Mouse (Mus musculus) cerebellum, adult 11 months (tissue): ENCODE results near the gene Teddm2.
A peak's percentile ranks its signal among the peaks of the same experiment; 100 is the strongest.

Experiments used
- DNase-seq: peaks from one replicate; pipeline ENCODE4 v3.0.0; 2022

Teddm2 gene

DNA sequence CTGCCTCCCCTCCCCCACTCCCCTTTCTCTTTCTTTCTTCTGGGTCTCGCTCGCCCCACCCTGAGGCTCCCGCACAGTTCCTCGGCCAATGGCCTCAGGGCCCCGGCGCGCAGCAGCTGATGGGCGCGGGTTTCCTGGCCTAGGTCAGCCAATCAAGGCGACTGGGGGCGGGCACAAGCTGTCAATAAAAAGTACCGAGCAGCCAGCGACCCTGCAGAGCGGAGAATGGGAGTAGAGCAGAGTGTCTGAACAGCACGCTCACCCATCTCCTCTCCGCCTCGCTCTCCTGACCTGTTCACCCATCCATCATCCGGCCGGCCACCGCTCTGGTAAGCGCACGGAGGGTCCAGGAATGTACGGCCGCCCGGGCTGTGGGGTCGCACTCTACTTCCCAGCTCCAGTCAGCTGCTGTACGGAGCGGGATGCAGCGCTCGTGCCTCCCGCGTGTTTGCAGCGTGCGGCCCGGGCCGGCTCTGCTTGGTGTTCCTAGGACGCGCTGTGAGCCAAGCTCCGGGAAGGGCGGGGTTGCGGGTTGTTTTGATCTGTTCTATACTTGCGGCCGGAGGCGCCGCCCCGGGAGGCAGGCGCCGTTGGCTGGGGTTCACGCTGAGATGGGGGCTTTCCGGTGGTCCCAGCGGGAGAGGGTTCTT lies at the start of gene Teddm2, which contains the start of gene Glul:
TSS of gene Teddm2 (minus strand) at position 498 of the 650 bp plus-strand sequence.
TSS of gene Glul (plus strand) at position 214 of the 650 bp plus-strand sequence.
- peak; percentile 93 for DNase-seq

DNA sequence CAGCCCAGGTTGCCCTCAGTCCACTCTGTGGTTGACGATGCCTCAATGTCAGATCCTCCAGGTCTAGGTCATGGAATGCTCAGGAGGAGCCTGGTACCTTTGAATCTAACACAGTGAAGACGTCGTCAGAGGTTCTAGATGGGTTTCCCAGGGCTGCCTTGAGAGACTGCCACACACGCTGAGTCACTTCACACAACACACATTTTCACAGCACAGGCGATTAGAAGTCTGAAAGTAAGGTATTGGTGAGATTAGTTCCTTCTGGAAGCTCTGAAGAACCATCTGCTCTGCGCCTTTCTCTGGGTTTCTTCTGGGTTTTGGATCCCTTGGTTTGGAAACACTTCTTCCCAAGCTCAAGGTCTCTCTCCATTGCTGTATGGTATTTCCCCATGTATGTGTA lies 47.8 kb upstream of the Teddm2 start:
- no peak for DNase-seq

DNA sequence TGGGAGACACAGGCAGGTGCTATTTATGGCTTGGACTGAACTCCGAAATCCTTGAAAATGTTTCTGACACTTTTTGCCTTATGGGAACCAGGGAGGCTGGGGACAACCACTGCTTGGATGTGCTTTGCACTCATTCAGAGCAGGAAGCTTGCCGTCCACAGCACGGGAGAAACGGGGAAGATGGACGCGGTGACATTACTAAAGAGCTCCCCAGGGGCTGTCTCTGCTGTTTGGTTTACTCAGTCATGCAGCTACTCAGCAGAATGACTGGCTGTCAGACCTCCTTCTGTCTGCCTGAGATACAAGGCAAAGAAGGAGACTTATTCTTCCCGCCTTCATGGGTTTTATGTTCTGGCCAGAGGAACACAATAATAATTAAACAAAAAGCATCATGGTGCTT lies 46.9 kb upstream of the Teddm2 start:
- DNase-seq = no peak

DNA sequence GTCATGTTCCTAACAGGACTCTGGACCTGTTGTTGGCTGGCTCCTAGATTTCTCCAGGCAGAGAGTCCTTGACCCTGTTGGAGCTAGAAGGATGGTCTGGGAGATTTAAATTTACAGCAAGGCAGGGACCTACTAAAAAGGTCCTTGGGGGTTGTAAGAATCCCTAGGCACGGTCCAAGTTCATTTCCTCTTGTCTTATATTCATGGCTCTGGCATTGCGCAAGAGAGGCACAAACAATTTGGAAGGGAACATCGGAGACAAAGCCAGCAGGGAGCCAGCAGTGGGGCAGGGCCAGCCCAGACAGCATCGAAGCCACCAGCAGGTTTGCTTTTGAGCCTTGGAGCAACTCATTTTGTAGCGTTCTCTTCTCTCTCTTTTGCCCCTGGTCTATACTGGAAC lies 45.2 kb upstream of the Teddm2 start:
- DNase-seq = no peak

DNA sequence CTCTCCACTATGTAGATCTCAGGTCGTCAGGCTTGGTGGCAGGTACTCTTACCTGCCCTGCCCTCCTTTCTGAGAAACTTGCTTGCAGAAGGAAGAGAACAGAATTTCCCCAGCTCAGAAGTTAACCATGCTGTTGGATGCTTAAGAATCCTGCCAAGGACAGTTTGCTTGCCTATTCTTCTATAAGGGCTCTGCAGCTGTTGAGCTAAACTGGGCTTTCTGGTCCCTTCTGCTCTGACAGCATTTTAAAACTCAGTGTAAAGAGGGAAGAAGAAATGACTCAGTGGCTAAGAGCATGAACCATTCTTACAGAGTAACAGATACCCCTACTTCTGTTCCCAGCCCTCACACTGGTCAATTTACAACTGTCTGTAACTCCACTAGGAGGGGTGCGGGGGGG lies 41.0 kb upstream of the Teddm2 start:
- no peak for DNase-seq

DNA sequence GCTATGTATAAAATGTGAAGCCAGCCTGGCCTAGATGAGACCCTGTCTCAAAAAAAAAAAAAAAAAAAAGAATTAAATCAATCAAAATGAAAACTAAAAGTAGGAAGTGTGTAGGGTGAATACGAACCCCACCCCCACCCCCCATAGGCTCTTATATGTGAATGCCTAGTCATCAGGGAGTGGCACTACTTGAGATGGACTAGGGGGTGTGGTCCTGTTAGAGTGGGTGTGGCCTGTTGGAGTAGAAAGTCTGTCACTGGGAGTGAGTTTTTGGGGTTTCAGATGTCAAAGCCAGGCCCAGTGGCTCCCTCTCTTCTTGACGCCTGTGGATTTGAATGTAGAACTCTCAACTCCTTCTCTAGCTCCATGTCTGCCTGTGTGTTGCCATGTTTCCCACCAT lies 37.0 kb upstream of the Teddm2 start:
- no peak for DNase-seq

DNA sequence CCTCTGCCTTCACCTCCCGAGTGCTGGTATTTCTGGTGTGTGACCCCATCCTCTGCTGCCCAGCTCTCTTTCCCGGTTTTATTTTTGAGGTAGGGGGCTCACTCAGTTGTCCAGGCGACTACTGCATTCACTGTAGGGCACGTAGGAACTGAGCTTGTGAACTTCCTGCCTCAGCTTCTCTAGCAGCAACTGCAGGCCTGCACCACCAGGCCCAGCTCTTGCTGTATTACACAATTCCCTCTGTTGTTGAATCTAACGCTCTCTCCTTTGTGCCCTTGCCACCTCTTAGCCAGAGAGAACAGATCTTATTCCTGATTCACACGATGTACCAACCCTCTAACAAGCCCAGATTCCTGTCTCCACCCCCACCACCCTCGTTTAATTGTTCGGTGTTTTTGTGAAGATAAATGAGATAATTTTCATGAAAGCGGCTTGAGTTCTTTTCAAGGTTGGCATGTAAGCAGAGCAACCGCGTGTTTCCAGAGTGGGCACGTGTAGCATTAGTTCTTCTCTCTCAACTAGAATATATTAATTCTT lies 35.9 kb upstream of the Teddm2 start:
- DNase-seq = no peak

DNA sequence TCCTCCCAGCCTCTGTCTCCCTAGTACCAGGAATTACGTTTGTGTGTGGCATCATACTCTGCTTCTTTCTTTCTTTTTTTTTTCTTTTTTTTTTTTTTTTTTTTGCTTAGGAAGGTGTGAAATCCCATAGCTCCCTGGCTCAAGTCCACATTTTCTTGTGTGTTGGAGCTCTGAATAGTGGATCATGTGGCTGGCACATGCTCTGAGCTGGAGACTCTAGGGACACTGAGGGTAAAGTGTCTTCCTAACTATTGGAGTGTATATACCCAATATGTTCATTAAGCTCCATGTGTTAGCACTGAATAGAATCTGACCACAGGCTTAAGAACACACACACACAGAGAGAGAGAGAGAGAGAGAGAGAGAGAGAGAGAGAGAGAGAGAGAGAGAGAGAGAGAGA lies 33.7 kb upstream of the Teddm2 start:
- no peak for DNase-seq

DNA sequence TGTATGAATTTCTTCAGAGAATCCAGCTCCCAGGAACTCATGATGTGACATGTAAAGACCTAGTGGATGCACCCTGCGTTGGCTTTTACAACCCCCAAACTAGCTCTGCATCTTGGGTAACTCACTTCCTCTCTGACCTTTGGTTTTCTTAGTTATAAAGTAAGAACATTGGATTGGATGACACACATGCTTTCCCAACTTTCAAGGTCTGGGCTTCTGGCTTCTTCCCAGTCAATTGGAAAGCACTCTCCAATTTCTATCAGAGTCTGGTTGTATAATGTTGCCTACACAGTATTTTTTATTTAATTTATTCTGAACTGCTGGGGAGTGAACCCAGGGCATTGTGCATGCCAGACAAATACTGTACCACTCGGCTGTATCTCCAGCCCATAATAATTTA lies 30.4 kb upstream of the Teddm2 start:
- DNase-seq = no peak

DNA sequence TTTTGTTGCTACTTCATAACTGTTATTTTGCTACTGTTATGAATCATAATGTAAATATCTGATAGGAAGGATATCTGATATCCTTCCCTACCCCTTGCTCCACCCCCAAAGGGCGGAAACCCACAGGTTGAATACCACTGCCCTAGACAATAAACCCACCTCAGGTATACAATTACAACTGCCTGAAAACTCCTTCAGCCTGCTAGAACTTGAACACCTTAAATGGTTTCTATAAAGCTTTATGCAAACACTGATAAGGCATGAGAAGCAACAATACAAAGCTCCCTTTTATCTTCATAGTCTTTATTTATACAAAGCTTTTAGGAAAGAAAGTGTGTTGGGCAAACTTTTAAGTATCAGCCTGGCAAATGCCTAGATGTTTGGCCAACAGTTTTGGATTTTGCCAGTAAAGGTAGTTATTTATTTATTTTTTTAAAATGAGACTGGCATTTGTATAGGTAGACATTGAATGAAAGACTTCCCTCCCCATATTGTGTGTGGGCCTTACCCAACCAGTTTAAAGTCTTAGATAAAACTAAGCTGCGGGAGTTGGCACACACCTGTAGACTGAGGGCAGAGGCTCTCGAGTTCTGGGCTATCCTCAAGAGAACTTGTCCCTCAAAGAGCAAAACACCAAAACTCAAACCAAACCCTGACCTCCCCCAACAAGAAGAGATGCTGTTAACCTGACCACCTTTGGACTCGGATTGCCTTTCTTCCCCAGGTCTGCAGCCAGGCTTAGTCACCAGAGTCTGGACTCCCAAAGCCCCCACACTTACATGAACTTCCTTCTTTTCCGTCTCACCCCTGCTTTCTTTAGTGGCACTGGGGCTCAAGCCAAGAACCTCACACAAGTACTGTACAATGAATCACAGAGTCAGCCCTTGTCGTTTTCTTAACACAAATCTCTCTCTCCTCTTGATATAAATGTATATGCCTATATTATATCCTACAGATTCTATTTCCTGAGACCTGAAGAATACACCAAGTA lies 24.7 kb upstream of the Teddm2 start:
- DNase-seq = no peak

DNA sequence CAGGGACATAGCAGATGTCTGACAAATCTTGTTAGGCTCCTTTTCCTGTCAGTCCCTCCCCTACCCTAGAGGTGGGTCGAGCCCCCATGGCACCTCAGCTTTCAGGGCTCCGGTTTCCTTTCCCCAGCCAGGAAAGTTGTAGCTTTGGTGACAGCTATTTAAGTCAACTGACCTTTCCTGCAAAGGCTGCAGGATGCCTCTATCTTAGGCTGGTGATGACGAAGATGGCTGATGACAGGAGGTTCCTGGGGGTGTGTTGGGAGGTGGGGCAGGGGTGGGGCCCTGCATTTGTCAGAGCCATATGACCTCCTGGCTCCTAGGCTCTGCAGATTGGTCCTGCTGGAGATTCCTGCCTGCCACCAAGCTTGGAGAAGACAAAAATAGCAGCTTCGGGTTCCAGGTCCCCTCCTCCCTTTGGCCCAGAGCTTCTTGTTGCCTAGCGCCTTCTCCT lies 22.6 kb upstream of the Teddm2 start:
- DNase-seq = no peak

DNA sequence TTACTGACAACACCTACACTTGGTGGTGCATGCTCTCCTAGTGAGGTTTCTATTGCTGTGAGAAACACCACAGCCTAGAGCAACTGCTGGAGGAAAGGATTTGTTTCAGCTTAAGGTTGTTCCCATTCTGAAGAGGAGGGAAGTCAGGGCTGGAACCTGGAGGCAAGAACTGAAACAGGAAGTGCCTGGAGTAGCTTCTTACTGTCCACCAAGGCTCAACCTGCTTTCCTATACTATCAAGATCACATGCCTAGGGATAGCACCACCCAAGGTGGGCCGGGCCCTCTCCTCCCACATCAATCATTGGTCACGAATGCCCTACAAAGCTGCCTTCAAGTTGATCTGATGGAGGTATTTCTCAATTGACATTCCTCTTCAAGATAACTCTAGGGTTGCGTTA lies 21.6 kb upstream of the Teddm2 start:
- DNase-seq = no peak

DNA sequence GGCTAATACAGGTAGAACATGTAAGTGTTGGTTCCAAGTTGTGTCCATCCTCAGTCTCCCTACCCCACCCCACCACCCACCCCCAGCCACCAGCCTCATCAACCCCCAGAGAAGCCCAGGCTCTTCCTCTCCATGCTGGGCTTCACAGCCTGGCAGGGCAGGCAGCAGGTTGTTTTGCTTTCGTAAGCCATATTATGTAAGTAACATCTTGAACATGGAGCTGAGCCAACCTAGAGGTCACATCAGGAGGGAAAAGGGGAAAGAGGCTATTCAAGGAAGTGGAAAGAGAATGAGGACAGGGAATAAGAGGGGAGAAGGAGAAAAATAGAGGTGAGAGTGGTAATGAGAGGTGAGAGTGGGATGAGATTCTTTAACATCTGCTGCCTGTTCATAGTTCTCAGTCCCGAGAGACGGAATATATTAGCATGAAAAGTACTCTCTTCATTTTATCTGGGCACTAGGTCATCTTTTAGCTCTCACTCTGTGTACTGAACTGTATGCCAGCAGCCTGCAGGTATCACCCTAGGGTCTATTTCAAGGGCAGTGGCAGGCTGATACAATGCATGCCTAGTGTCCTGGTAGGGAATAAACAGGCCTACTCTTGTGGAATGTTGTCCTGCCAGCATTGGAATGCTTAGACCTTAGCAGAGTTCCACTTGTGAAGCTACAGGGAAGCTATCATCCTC lies 18.6 kb upstream of the Teddm2 start:
- DNase-seq = no peak

DNA sequence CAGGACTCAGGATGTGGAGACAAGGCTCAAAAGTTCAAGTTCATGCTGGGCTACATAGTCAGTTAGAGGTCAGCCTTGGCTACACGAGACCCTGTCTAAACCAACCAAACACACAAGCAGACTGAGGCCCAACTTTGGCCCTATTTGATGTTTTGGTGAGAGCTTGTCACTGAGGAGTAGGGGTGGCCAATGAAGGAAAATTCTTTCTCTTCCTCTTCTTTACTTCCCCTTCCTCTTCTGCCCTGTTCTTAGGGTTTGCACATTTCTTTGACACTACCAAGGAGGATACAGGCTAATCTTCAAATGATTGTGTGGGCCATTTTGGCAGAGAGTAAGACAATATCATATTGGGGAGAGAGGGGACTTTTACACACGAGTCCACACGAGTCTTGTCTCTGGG lies 13.8 kb upstream of the Teddm2 start:
- DNase-seq = no peak

DNA sequence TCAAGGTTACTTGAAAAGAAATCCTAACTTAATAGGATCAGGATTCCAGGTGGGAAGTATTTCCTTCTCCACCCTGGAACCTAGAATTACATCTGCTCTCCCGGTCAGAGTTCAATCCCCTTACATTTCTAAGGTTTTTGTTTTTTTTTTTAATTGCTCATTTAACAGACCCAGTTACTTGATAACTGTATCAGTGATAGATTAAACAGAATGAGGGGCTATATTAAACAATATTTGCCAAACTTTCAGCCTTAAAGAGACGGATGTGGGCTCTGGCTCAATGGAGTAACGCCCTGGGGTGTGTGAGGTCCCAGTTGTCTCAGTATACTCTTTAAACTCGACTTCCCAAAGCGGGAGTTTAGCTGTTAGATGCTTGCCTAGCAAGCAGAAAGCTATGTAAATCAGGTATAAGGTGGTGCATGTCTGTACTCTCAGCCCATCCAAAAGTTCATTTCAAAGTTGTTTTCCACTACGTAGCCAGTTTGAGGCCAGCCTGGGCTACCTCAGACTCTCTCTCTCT lies 11.3 kb upstream of the Teddm2 start:
- no peak for DNase-seq

DNA sequence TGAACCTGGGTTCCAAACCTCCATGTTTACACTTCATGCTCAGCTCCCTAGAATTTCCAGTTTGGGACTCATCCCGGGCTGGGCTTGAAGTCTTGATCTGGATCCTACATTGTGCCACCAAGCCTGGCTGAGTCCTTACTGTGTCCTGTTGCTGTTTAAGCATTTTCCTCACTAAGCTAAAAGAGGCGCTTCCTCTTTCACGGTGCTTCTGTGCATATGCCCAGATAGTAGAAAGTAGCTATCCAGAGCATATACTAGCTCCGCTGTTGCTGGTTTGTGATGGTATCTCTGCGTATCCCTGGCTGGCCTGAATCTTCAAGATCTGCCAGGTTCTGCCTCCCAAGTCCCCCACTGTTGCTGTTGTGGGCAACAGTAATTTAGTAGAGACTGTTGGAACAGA lies 10.4 kb upstream of the Teddm2 start:
- DNase-seq = no peak

DNA sequence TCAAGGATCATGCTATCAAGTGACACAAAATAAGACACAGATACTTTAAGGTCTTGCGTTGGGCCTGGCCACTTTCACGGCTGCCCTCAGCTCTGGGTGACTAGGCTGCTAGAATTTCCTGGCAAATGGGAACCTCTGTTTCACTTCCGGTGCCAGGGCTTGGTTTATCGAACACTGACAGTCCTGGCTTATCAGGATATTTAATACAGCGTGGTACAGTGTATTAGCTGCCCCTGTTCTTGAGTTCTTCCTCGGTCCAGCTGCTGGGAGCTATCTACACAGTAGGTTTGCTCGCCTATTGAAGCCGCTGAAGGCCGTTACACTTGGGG lies 9.9 kb upstream of the Teddm2 start:
- DNase-seq = no peak

DNA sequence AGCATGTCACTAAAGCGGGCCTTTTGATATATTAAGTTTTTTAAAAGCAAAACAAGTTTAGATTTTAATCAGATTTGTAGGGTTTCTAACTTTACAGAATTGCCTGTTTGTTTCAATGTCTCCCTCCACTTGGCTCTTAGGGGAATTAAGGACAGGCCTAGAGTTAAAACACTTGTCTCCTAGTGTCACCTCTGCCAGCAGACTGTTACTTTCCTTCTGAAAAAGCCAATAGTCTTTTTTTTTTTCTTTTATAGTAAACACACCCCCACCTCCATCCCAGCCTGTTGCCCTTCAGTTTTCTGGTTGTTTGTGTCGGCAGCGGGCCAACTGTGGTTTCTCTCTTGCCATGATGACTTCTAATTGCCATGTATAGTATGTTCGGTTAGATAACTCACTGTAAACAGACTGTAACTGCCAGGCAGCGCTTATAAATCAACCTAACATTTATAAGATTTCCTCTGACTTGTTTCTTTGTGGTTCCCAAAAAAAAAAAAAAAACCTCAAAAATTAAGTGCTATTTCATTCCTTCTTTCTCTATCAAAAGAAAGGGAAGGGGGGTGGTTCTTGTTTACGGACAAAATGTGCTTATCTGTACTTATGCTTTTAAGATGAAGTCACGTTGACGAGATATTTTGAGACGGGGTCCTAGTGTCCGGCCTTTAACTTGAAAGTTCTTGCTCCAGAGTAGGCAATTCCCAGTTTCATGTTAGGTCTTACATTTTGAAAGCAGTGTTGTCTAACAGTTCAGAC lies 9.4 kb upstream of the Teddm2 start:
- DNase-seq = no peak

DNA sequence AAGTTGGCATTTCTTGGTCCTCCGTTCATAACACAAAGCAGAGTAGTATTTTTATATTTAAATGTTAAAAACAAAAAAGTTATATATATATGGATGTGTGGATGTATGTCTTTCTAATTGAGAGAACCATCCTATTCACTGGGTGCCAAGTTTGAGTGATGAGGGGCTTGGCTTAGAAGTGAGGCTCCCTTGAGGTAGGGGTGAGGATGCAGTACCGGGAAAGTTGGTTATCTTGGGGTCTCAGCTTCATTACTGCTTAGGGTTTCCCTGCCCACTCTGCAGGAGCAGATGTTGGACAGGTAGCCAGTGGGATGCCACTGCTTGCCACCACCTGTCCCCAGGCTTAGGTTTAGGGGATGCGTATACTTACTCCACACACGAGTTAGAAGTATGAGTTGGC lies 8.7 kb upstream of the Teddm2 start:
- DNase-seq = no peak

DNA sequence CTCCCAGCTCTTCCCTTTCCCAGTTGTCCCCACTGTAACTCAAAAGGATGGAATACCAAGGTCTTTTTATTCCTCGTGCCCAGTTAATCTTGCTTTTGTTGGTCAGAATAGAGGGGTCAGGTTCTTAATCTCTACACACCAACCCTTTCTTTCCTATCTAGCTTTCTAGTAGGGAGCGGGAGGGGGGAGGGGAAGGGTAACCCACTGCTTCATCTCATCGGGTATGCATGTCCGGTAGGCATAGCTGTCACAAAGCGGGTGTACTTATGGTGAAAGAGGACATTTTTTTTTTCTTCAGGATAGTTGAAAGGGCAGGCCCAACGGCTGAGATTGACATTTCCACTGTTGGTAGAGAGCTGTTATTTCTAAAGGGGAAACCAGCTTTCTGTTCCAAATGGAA lies 8.2 kb upstream of the Teddm2 start:
- no peak for DNase-seq

DNA sequence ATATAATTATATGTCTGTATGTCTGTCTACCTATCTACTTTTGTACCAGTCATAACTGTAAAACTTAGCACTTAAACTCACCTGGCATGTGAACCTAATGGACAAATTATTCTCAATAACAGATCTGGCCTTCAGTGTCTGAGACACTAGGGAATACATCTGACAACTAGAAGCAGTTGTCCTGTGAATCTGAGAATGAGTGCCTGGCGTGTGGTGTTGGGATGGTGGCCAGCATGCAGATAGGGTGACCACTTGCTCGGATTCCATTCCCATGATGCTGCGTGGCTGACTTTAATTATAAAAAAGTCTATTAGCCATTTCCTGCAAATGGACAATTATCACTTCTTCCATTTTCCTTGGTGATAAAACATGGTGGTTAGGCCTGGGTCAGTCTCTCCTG lies 5.9 kb upstream of the Teddm2 start:
- no peak for DNase-seq

DNA sequence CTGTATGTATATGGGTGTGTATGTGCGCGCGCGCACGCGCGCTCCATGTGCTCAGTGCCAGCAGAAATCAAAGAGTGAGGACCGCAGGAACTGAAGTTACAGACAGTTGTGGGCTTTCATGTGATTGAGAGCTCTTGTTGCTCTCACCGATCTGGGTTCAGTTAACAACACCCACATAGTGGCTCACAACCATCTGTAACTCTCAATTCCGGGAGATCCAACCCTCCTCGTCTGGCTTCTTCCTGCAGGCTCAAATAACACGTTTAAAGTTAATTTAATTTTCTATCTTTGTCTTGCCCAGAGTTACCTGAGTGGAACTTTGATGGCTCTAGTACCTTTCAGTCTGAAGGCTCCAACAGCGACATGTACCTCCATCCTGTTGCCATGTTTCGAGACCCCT lies 4.2 kb upstream of the Teddm2 start:
- DNase-seq = no peak

DNA sequence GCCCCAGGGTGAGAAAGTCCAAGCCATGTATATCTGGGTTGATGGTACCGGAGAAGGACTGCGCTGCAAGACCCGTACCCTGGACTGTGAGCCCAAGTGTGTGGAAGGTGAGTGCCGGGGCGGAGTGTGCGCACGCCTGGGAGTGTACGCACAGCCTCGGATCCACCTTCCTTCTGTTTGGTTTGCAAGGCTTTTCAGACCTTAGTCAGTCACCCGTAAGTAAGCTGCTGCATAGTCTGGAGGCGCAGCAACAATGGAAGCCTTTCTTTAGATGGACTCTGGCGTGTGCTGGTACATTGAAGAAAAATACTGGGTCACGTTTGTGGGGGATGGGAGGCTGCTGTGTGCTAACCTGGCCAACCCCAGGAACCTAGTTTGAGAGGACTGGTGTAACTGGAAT lies 3.0 kb upstream of the Teddm2 start:
- no peak for DNase-seq
